Mouse (Mus musculus) layer of hippocampus, postnatal 25 days (tissue): Measurements from ENCODE around the gene Gdap1l1. TPM values are rescaled to one million over a fixed set of nuclear protein-coding genes. Genes with fewer than 3 reads are reported as not detected.
"Not testable (repeated sequence)": the region's sequence is repeated elsewhere in the genome, so short reads cannot be mapped to it uniquely, and the experiment has no call there.

Experiments used
- DNase-seq, 2 experiments: peaks; one replicate each; pipeline ENCODE4 v3.0.0; 2022; ENCODE audit warnings: mixed read lengths in 2 of 2, low spot score in 1 of 2; ENCODE audit errors: extremely low spot score in 1 of 2
- total RNA-seq, 2 experiments: library from RNA; stranded (reverse); gene quantifications; 2 replicates each; pipeline ENCODE4 v1.2.3; 2021

The Gdap1l1 gene
- total RNA-seq, 2 experiments from 2014 or later: 64.5 to 74.6 TPM

DNA sequence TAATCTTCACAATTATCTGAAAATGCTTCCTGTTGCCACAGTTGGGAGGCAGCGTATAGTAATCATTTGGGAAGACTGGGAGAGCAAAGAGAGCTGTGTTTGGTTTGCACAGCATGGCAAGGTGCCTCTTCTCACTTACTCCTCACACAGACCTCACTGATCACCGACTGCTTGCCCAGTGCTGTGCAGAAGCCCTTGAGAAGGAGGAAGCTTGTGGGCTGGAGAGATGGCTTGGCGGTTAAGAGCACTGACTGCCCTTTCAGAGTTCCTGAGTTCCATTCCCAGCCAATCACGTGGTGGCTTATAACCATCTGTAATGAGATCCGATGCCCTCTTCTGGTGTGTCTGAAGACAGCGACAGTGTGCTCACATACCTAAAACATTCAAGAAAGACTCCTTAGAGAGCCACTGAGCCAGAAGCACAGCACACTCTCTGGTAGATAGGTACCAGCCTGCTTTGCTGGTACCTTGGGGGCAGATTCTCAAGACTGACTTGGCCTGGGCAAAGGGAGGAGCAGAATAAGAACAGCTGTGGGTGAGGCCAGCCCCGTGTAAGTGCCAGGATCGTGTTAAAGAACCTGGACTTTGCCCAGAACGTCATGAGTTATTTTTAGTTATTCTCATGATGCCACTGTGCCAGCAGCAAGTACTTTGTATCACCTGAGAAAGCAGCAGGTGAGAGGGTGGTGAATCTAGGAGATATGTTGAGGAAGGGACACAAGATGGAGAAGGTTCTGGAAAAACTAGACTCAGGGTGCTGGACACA, 15.2 kb upstream of the Gdap1l1 start:
- DNase-seq: no peak

DNA sequence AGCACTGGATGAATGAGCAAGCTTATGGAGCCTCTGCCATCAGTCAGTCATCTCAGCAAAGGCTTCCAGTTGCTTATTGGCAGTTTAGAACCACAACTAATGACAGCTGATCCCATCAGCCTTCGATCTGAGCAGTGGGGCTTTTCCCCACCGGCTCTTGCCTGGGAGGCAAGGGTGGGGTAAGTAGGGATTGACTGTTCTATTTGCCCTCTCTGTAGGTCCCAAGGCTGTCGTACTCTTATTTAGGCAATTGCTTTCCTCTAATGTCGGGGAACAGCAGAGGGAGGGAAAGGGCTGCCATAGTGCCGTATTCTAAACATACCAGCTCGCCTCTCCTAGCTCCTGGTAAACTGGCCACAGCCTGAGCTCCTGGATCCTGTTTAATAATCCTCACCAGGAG, 13.7 kb upstream of the Gdap1l1 start, which contains the start of gene Oser1:
Oser1 (minus strand) TSS at position 101 of the 400 bp plus-strand sequence.
- DNase-seq: no peak

GRCm38 (mm10) chr2:163428346-163429011, 9.8 kb upstream of the Gdap1l1 start:
- DNase-seq: no peak

- DNase-seq: no peak
Observed at GRCm38 (mm10) chr2:163431289-163431688, 7.0 kb upstream of the Gdap1l1 start.

DNA sequence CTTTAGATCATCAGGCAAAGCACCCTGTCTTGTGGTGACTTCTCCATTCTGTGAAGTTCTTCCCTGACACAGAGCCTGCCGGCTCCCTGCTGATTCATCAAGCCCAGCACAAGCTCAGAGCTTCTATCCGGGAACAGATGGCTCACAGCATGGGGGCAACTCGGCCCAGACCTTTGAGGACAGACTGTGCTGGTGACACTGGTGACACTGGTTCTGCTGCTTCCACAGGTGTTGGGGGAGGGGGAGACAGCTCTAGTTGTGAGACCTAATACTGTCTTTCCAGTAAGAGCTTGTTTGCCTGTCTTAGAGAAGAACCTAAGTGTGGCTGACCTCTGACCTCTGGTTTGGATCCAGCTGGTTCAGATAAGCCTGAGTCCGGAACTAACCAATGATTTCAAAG, 4.3 kb upstream of the Gdap1l1 start:
- DNase-seq: no peak

GRCm38 (mm10) chr2:163437800-163438199, 476 bp upstream of the Gdap1l1 start:
- DNase-seq: no peak

GRCm38 (mm10) chr2:163438619-163439451, 559 bp downstream of the Gdap1l1 start:
- DNase-seq: no peak

DNA sequence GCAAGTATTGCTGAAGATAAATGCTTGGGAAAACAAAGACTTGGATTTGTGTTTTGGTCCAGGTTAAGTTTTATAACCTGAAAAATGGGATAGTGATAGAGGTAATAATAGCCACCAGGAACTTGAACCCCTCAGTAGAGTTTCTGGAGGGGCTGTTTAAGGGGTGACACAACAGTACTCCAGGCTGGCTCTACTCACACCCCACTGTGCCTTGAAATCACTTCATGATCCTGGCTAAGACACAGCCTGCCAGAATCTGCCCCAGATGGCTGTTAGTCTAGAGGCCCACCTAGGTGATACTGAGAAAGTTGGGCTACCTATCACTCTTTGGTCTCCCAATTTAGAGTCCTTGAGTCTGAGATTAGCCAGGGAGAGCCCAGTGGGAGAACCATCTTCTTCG, 1.2 kb downstream of the Gdap1l1 start:
- DNase-seq: no peak

DNA sequence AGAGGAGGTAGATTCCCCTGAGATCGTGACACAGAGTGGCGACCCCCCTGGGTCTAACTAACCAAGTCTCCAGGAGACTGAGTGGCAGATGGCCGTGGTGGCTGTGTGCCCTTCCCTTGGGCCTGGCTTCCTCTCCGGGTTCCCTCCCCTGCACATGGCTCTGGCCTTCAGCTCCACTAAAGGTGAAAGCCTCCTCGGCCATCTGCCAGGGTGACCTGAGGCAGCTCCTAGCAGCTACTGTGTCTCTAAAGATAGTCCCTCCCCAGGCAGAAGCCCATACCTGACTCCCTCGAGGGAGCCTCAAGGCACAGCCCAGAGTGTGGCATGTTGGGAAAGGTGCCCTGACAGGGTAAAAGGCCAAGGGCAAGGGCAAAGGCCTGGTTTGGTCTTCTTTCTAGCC, 5.3 kb downstream of the Gdap1l1 start:
- DNase-seq: no peak

- DNase-seq: no peak
Observed at GRCm38 (mm10) chr2:163444017-163444416, 5.7 kb downstream of the Gdap1l1 start.

- DNase-seq: no peak
Observed at GRCm38 (mm10) chr2:163447375-163447774, 9.1 kb downstream of the Gdap1l1 start.

GRCm38 (mm10) chr2:163449276-163449675, 11.0 kb downstream of the Gdap1l1 start:
- no peak for DNase-seq

DNA sequence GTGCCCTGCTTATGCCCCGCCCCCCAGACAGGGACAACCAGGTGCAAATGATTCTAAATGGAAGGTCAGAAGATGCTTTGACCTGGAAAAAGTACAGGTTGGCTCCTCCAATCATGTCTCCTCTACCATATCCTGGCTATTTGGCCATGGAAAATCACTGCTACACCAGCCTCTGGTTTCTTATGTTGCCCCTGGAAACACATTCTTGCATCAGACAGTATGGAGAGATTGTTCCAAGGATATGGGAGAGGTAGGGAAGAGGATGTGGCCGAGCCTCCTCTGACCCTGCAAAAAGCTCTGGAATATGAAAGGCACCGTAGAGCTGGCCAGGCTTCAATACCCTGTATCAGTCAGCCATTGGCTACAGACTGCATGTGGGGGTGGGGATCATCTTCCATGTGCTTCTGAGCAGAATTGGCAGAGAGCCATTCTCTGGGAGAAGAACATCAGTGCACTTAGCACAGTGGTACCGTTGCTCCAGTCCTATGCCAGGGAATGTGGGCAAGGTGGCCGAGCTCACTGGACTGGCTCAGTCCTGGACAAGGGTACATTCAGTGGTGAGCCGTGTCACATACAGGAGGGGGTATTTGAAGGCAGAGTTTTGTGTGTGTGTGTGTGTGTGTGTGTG, 12.5 kb downstream of the Gdap1l1 start:
- peak; percentile 31 to 32 for DNase-seq

DNA sequence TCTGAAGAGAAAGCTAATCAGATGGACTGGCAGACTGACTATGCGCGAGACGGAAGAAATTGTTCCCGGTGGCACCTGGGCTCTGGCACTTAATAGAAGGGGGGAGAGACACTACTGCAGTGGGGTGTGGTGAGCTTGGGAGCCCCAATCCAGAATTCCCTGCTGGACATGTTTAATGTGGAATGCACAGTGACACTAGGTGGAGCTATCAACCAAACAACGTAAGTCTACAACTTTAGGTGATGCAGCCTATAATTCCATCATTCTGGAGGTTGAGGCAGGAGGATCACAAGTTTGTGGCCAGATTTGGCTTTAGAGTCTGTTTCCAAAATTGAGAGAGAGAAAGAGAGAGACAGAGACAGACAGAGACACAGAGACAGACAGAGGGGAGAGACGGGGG, 14.5 kb downstream of the Gdap1l1 start:
- DNase-seq: no peak

GRCm38 (mm10) chr2:163453378-163453777, 15.1 kb downstream of the Gdap1l1 start:
- DNase-seq: no peak

GRCm38 (mm10) chr2:163458539-163459265, 20.4 kb downstream of the Gdap1l1 start:
- no peak for DNase-seq

DNA sequence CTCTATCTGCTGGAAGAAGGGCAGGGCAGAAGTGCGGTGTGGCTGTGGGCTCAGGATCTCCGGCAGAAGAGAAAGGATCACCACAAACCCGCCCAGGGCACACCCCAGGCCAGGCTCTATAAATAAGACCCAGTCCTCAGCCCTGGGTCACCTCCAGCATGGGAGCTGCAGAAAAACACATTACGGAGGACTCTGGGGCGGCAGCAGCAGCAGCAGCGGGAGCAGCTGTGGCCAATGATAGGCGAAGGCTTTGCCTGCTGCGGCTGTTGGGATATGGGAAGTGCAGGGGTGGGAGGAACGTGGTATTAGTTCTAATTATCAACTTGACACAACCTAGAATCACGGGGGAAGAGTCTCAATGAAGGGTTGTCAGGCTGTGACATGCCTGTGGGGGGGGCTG, 21.1 kb downstream of the Gdap1l1 start:
- DNase-seq: no peak

DNA sequence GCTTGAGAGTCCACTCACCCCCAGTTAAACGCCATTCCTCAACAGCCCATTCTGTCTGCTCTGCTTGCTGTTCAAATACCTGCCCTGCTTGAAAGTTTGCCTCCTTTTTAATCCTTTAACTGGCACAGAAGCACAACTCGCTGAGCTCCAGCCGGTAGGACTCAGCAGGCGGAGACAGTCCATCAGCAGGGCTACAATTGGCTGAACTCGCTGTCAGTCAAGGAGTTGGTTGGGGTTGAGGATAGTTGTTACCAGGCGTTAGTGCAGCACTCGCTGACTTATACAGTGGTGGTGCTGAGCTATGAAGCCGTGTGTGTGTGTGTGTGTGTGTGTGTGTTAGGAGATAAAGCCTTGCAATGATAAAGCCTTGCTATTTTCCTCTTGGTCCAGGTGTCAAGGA, 22.3 kb downstream of the Gdap1l1 start:
- no peak for DNase-seq

- DNase-seq: not testable (repeated sequence)
Observed at GRCm38 (mm10) chr2:163461307-163461706, 23.0 kb downstream of the Gdap1l1 start.

DNA sequence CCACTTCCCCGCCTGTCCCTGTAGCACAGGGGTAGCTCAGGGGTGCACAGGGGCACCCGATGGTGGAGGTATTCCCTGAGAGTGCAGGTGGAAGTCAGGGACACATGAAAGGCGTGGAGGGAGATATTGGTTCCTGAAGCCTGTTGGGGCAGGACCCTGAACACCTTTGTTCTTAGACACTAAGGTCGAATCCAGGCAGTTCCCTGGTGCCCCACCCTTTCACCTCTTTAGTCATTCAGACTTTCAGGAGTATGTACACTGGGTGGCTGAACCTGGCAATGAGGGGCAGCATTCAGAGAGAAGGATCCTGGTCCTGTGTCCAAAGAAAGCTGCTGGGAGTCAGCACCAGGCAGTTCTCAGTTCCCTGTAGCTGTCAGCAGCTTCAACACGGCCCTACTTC, 24.1 kb downstream of the Gdap1l1 start:
- DNase-seq: no peak
